Mouse (Mus musculus) activated CD4-positive, CD25-positive, alpha-beta regulatory T cell, adult 4 months (primary cell): ENCODE results near the gene Cacng8. TPM values are rescaled to one million over a fixed set of nuclear protein-coding genes. Genes with fewer than 3 reads are reported as not detected.

Experiments
- ATAC-seq: one replicate; pipeline ENCODE4 v1.8.0; 2017
- polyA plus RNA-seq, 2 experiments: library from polyadenylated mRNA; unstranded; fragments of 100-300 nt; shearing (Covaris generic); gene quantifications; one replicate each; pipeline ENCODE4 v1.2.1; 2017

Cacng8 gene
- polyA plus RNA-seq: not detected

- no peak for ATAC-seq
Observed at GRCm38 (mm10) chr7:3390413-3391080, at the start of gene Cacng8. Gene Cacng8, plus strand, starts transcription at chr7:3390683.

GRCm38 (mm10) chr7:3343861-3344260 lies 46.6 kb upstream of the Cacng8 start:
- ATAC-seq: no peak

GRCm38 (mm10) chr7:3345301-3345700 lies 45.2 kb upstream of the Cacng8 start:
- ATAC-seq: no peak

- ATAC-seq: no peak
Observed at GRCm38 (mm10) chr7:3347366-3348287, 42.9 kb upstream of the Cacng8 start.

- ATAC-seq: no peak
Observed at GRCm38 (mm10) chr7:3348326-3348725, 42.2 kb upstream of the Cacng8 start.

DNA sequence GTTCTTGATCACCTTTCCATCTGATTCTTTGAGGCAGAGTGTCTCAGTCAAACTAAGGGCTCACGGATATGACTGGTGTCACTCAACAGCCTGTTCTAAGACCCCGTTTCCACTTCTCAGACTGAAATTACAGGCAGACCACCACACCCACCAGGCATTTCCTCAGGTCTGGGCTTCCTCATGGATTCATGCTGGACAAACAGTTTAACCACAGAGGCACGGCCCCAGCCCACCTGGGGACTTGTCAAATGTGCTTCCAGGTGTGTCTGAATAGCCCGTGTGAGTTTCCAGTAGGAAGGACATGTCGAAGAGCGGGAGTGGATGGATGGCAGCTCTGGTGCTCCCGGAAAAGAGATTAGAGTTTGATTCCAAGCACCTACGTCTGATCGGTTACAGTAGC lies 40.7 kb upstream of the Cacng8 start:
- ATAC-seq: no peak

- ATAC-seq: no peak
Observed at GRCm38 (mm10) chr7:3351536-3351935, 38.9 kb upstream of the Cacng8 start.

DNA sequence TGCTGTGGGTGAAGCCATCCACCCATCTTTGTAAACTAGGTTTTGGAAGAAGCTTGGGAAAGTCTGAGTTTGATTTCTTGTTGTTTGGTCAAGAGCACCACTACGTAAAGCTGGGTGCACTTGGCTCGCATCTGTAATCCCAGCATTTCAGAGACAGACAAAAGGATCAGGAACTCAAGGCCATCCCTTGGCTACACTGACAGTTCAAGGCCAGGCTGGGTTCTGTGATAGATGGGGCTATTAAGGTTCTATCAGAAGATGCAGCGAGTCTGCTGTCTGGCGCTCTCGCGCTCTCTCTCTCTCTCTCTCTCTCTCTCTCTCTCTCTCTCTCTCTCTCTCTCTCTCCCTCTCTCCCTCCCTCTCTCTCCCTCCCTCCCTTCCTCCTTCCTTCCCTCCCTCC lies 35.6 kb upstream of the Cacng8 start:
- no peak for ATAC-seq

DNA sequence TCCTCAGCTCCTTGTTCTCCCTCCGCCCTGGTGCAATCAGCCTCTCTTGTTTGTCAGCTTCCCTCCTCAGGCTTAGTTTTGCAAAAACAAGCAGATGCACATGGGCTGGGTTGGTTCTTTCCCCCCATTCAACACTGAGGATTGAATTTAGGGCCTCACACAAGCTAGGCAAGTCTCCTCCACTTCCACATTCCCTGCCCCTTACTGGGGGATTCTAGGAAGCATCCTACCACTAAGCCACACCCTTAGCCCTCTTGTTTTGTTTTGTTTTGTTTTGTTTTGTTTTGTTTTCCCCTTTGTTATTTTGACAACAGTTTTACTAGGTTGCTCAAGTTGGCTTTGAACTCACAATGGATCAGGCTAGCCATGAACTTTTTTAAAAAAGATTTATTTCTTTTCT lies 29.8 kb upstream of the Cacng8 start:
- ATAC-seq: no peak

DNA sequence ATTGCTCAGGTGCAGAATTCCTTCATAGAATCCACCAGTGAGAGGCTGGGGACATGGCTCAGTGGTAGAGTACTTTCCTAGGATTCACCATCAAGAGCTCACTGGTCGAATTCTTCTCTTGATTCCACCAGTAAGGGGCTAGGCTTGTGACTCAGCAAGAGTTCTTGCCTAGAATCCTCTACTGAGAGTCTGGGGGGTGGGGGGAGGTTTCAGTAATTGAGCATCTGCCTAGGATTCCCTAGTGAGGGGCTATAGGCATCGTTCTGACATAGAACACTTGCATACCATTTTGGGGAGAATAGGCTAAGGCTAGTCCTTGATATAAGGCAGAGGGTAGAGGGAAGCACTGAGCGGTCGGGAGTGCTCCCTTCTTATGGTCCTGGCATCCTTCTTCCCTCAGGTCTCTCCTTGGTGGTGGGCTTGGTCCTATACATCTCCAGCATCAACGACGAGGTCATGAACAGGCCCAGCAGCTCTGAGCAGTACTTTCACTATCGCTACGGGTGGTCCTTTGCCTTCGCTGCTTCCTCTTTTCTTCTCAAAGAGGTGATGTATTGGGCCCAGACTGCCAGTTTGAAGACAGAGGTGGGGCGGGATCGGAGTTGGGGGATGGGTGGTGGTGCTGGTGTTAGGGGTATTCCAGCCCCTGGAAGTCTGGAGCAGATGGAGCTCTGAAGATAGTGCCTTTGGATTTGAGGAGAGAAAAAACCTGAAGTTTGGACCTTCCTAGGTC lies 24.8 kb upstream of the Cacng8 start:
- ATAC-seq: no peak

- ATAC-seq: no peak
Observed at GRCm38 (mm10) chr7:3366705-3367516, 23.6 kb upstream of the Cacng8 start.

- no peak for ATAC-seq
Observed at GRCm38 (mm10) chr7:3367569-3367968, 22.9 kb upstream of the Cacng8 start.

DNA sequence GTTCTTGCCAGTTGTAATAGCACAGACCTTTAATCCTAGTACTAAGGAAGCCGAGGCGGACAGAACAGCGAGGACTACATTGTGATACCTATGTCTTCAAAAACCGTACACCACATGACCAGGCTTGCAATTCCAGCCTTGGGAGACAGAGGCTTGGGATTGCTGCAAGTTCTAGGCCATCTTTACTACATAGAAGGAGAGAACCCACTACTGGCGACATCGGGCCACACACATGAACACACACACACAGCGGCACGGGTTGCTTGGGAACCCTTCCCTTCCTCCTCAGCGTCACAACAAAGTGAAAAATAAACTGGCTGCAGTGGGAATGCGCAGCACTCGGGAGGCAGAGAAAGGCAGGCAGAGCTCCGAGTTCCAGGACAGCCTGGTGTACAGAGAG lies 22.2 kb upstream of the Cacng8 start:
- ATAC-seq: no peak

DNA sequence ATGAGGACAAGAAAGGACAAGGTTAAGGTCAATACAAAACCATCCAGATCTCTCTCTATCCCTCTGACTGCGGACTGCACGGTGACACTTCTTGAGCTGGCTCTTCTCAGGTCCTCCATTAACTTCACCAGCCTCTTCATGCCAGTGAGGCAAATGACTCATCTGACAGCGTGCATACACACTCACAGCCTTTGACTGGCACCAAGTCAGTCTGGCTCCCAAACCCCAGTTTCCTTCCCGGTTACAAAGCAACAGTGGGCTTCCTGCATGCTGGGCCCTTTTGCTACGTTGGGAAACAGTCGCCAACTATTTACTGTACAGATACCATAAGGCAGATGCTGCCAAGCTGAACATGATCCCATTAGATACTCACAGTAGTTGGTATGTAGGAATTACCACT lies 21.3 kb upstream of the Cacng8 start:
- no peak for ATAC-seq

DNA sequence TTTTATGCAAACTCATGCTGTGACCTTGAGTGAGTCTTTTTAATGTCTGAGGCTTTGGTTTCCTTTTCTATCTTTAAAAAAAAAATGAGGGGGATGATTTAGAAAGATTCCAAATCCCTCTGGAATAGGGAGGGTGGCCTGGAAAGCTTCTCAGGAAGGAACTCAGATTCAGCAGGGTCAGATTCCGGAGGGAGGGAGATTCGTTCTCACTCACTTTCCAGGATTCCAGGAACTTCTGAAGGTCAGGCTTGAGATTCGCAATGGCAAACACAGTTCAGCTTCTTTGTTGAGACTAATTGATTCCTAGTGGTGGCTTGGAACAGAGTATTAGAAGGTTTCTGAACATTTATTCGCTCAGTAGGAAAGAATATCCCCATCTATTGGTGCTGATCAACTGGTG lies 20.1 kb upstream of the Cacng8 start:
- no peak for ATAC-seq

- no peak for ATAC-seq
Observed at GRCm38 (mm10) chr7:3372376-3372775, 18.1 kb upstream of the Cacng8 start.

- ATAC-seq: no peak
Observed at GRCm38 (mm10) chr7:3373754-3374153, 16.7 kb upstream of the Cacng8 start.

- ATAC-seq: no peak
Observed at GRCm38 (mm10) chr7:3376831-3377230, 13.7 kb upstream of the Cacng8 start.

DNA sequence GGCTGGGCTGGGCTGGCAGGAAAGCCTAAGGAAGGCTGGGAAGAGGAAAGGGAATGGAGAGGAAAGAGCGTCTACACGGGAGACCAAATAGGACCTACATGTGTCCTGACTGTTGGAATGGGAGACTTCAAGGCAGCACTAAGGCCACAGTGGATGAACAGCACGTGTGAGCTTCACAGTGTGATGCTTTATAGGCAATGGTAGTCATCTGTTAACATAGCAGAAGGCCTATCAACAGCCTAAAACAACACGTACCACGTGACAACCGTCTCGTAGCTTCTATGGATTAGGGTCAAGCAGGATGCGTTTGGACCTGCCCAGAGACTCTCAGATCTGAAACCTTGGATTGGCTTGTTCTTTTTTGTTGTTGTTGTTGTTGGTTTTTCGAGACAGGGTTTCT lies 8.4 kb upstream of the Cacng8 start:
- no peak for ATAC-seq

GRCm38 (mm10) chr7:3384807-3385319 lies 5.6 kb upstream of the Cacng8 start:
- ATAC-seq: no peak

DNA sequence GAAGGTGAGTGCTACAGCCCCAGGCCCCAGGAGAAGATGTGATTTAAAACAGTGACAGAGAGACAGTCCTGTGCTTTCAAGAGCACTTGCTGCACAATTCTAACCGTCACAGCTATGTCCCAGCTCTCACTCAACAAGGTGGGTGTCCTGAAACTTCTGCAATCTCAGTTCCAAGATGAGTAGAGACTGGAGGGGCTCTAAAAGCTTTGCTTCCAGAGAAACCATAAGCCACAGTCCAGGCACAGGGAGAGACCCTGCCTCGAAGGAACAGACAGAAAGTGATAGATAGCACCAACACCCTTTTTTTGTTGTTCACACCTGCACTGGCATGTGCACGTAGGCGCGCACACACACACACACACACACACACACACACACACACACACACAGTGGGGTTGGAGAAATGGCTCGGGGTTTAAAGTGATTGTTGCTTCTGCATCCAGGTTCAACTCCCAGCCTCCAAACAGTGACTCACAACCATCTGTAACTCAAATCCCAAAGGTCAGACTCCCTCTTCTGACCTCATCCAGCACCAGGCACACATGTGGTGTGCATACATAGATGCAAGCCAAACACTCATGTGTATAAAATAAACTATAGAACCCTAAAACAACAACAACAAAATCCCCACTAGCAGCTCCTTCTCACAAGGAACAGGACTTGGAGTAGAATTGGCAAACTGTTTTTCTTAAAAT lies 4.3 kb upstream of the Cacng8 start:
- no peak for ATAC-seq

- ATAC-seq: no peak
Observed at GRCm38 (mm10) chr7:3387761-3388160, 2.7 kb upstream of the Cacng8 start.
